Mouse (Mus musculus): Measurements from ENCODE around the gene Uhrf1bp1. TPM values are rescaled to one million over a fixed set of nuclear protein-coding genes. Genes with fewer than 3 reads are reported as not detected.
A peak's percentile ranks its signal among the peaks of the same experiment; 100 is the strongest.

The Uhrf1bp1 gene
- total and polyA plus RNA-seq, 3 experiments = 8.5 to 31.5 (median 21.0) TPM

- H3K9me3 ChIP-seq (replicated peaks) = no peaks in the 10 kb centered on the region
- no peak overlapping the region for H3K4me3 ChIP-seq (ENCODE audit: low read depth, low read length)
- ATAC-seq (ENCODE audit: extremely low read depth, insufficient number of reproducible peaks, low FRiP score, poor library complexity, severe bottlenecking) (no peak), DNase-seq (ENCODE audit: low spot score) (no peak)
- no peaks in the 10 kb centered on the region for H3K27me3 ChIP-seq (ENCODE audit: insufficient read depth, low read length)
- H3K4me1 ChIP-seq (ENCODE audit: insufficient read depth, low read depth, low read length) = no peaks in the 10 kb centered on the region
- TF ChIP-seq TAL1 (conservative IDR thresholded peaks at IDR 0.05; ENCODE audit: low read depth, low read length) (no peak), CTCF (IDR thresholded peaks at IDR 0.05; ENCODE audit: low read depth, low read length) (no peak), GATA2 (IDR thresholded peaks at IDR 0.05; ENCODE audit: borderline replicate concordance, low read depth, low read length) (no peak), POLR2AphosphoS5 (IDR thresholded peaks at IDR 0.05; ENCODE audit: insufficient replicate concordance, low read depth, low read length) (no peak), GATA1 (IDR thresholded peaks at IDR 0.05; ENCODE audit: borderline replicate concordance, low read length) (no peak)
- H3K36me3 ChIP-seq (replicated peaks) = peaks cover 95% of the 10 kb centered on the region
These were observed 26.9 kb downstream of the Uhrf1bp1 start for GRCm38 (mm10) chr17:27883129-27883528.

DNA sequence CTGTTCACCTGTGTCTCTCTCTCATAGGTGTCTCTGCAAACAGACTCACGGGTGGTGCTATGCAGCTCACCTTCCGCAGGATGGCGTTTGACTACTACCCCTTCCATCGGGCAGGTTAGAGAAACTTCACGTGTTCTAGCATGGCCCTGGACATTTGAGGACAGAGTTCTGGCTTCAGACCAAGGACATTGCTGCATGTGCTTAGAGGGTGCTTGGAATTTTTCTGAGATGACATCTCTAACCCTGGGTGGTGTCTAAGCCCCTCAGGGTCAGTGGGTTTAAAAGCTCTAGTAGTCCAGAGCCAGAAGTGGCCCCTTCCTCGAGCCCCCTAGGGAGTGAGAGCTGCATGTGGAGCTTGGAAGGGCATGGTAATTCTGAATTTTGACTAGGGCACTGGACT is 27.8 kb downstream of the Uhrf1bp1 start:
- H3K27me3 ChIP-seq (ENCODE audit: insufficient read depth, low read length) = no peaks in the 10 kb centered on the region
- H3K9me3 ChIP-seq (replicated peaks) = no peaks in the 10 kb centered on the region
- no peak for ATAC-seq (ENCODE audit: extremely low read depth, insufficient number of reproducible peaks, low FRiP score, poor library complexity, severe bottlenecking)
- no peaks in the 10 kb centered on the region for H3K4me1 ChIP-seq (ENCODE audit: insufficient read depth, low read depth, low read length)
- peaks cover 96% of the 10 kb centered on the region for H3K36me3 ChIP-seq (replicated peaks)
- H3K4me3 ChIP-seq (ENCODE audit: low read depth, low read length) = no peak overlapping the region
- no peak for TF ChIP-seq POLR2AphosphoS5 (IDR thresholded peaks at IDR 0.05; ENCODE audit: insufficient replicate concordance, low read depth, low read length)
- no peak for TF ChIP-seq GATA2 (IDR thresholded peaks at IDR 0.05; ENCODE audit: borderline replicate concordance, low read depth, low read length)
- TF ChIP-seq CTCF (IDR thresholded peaks at IDR 0.05; ENCODE audit: low read depth, low read length) = no peak
- TF ChIP-seq GATA1 (IDR thresholded peaks at IDR 0.05; ENCODE audit: borderline replicate concordance, low read length) = no peak
- TF ChIP-seq TAL1 (conservative IDR thresholded peaks at IDR 0.05; ENCODE audit: low read depth, low read length) = no peak
- DNase-seq (ENCODE audit: low spot score) = no peak

DNA sequence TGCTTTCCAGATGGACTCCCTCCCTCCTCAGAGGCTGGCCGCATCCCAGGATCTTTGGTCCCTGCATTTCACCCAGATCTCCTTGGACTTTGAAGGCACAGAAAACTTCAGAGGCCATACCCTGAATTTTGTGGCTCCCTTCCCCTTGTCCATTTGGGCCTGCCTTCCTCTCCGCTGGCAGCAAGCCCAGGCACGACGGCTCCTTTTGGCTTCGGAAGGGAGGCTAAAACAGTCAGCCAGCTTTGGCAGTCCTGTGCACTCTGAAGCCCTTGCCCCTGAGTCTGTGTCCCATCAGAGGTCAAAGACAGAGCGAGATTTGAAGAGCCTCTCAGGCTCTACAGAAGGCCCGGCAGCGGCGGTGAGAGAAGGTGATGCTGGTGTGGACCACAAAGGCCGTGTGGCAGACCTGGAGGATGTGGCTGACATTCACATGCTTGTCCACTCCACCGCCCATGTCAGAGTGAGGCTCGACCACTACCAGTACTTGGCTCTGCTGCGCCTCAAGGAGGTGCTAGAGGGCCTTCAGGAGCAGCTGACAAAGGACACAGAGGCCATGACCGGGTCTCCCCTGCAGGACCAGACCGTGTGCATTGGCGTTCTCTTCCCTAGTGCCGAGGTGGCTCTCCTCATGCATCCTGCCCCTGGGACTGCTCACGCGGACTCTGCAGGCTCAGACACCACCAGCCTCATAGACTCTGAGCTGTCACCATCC is 30.4 kb downstream of the Uhrf1bp1 start:
- peaks cover 95% of the 10 kb centered on the region for H3K36me3 ChIP-seq (replicated peaks)
- H3K4me3 ChIP-seq (ENCODE audit: low read depth, low read length) = no peak overlapping the region
- no peaks in the 10 kb centered on the region for H3K9me3 ChIP-seq (replicated peaks)
- no peak for ATAC-seq (ENCODE audit: extremely low read depth, insufficient number of reproducible peaks, low FRiP score, poor library complexity, severe bottlenecking)
- no peaks in the 10 kb centered on the region for H3K27me3 ChIP-seq (ENCODE audit: insufficient read depth, low read length)
- TF ChIP-seq CTCF (IDR thresholded peaks at IDR 0.05; ENCODE audit: low read depth, low read length) (no peak), GATA2 (IDR thresholded peaks at IDR 0.05; ENCODE audit: borderline replicate concordance, low read depth, low read length) (no peak), POLR2AphosphoS5 (IDR thresholded peaks at IDR 0.05; ENCODE audit: insufficient replicate concordance, low read depth, low read length) (no peak), GATA1 (IDR thresholded peaks at IDR 0.05; ENCODE audit: borderline replicate concordance, low read length) (no peak)
- DNase-seq (ENCODE audit: low spot score) = no peak
- H3K4me1 ChIP-seq (ENCODE audit: insufficient read depth, low read depth, low read length) = no peaks in the 10 kb centered on the region

- Histone ChIP-seq H3K4me3 (ENCODE audit: low read depth, low read length) (peak overlapping the region; percentile 95), H3K4me1 (ENCODE audit: insufficient read depth, low read depth, low read length) (peaks cover 40% of the 10 kb centered on the region)
These were observed 51.4 kb downstream of the Uhrf1bp1 start for GRCm38 (mm10) chr17:27907512-27908205.

GRCm38 (mm10) chr17:27908206-27908887 is 52.1 kb downstream of the Uhrf1bp1 start:
- DNase-seq (ENCODE audit: low spot score) = peak; percentile 50
- Histone ChIP-seq H3K36me3 (replicated peaks) (peaks cover 31% of the 10 kb centered on the region), H3K9me3 (replicated peaks) (no peaks in the 10 kb centered on the region), H3K4me3 (ENCODE audit: low read depth, low read length) (peak overlapping the region; percentile 95), H3K27me3 (ENCODE audit: insufficient read depth, low read length) (no peaks in the 10 kb centered on the region), H3K4me1 (ENCODE audit: insufficient read depth, low read depth, low read length) (peaks cover 40% of the 10 kb centered on the region)
- no peak for ATAC-seq (ENCODE audit: extremely low read depth, insufficient number of reproducible peaks, low FRiP score, poor library complexity, severe bottlenecking)
- TF ChIP-seq GATA2 (IDR thresholded peaks at IDR 0.05; ENCODE audit: borderline replicate concordance, low read depth, low read length) (no peak), GATA1 (IDR thresholded peaks at IDR 0.05; ENCODE audit: borderline replicate concordance, low read length) (no peak), TAL1 (conservative IDR thresholded peaks at IDR 0.05; ENCODE audit: low read depth, low read length) (no peak), CTCF (IDR thresholded peaks at IDR 0.05; ENCODE audit: low read depth, low read length) (no peak), POLR2AphosphoS5 (IDR thresholded peaks at IDR 0.05; ENCODE audit: insufficient replicate concordance, low read depth, low read length) (no peak)

More at GRCm38 (mm10) chr17:27907512-27908205, 51.4 kb downstream of the Uhrf1bp1 start:
- Histone ChIP-seq H3K27me3 (ENCODE audit: insufficient read depth, low read length) (no peaks in the 10 kb centered on the region), H3K36me3 (replicated peaks) (peaks cover 31% of the 10 kb centered on the region), H3K9me3 (replicated peaks) (no peaks in the 10 kb centered on the region)
- peak; percentile 70 for ATAC-seq (ENCODE audit: extremely low read depth, insufficient number of reproducible peaks, low FRiP score, poor library complexity, severe bottlenecking)
- TF ChIP-seq POLR2AphosphoS5 (IDR thresholded peaks at IDR 0.05; ENCODE audit: insufficient replicate concordance, low read depth, low read length) (no peak), CTCF (IDR thresholded peaks at IDR 0.05; ENCODE audit: low read depth, low read length) (no peak)
- peak; percentile 70 for DNase-seq (ENCODE audit: low spot score)

Measured in G1E (cell line).